Mouse (Mus musculus) cerebellum, adult 2 months (tissue): Measurements from ENCODE around the gene Ccdc13. TPM values are rescaled to one million over a fixed set of nuclear protein-coding genes. Genes with fewer than 3 reads are reported as not detected.

Experiments used
- DNase-seq, 2 experiments: peaks; one replicate each; pipeline ENCODE4 v3.0.0; 2021
- H3K27ac ChIP-seq: fragments of 200-500 bp; 2 replicates; pipeline ENCODE4 v1.5.1; 2012; ENCODE audit warnings: low read length, control low read depth, inconsistent platforms; ENCODE audit not compliant: insufficient read depth
- H3K27me3 ChIP-seq: fragments of 200-500 bp; 2 replicates; pipeline ENCODE4 v1.6.1; 2012; ENCODE audit warnings: inconsistent platforms, mild to moderate bottlenecking, low read length, moderate library complexity; ENCODE audit not compliant: control insufficient read depth, insufficient read depth
- H3K4me1 ChIP-seq: fragments of 200-500 bp; 2 replicates; pipeline ENCODE4 v1.6.1; 2011; ENCODE audit warnings: low read length; ENCODE audit not compliant: control insufficient read depth, insufficient read depth
- H3K4me3 ChIP-seq: fragments of 200-500 bp; replicated peaks from 2 replicates; pipeline ENCODE3; 2011; ENCODE audit warnings: mild to moderate bottlenecking, low read depth, low read length, control low read depth; ENCODE audit not compliant: insufficient read depth
- CTCF ChIP-seq: fragments of 200-500 bp; IDR thresholded peaks from 2 replicates; pipeline ENCODE4 v1.5.1; 2011; ENCODE audit warnings: low read depth, mild to moderate bottlenecking, control low read depth, low read length, moderate library complexity, borderline replicate concordance; ENCODE audit not compliant: insufficient read depth
- POLR2A ChIP-seq: fragments of 200-500 bp; IDR thresholded peaks from 2 replicates; pipeline ENCODE4 v1.6.1; 2011; ENCODE audit warnings: low read length, control low read depth, borderline replicate concordance; ENCODE audit not compliant: insufficient read depth
- WGBS: fragments of 180-500 bp; shearing (Covaris S2); methylation state at CpG from one replicate; pipeline ENCODE4 v1.1.7; 2018; 5-methylcytosine and 5-hydroxymethylcytosine counted together
- polyA plus RNA-seq: library from polyadenylated mRNA; depleted of rRNA; stranded (reverse); fragments of >200 nt; gene quantifications from 2 replicates; pipeline ENCODE4 v1.2.3, GENCODE M21; 2012

Ccdc13 gene
- polyA plus RNA-seq, 1 experiment: 18.5 TPM

DNA sequence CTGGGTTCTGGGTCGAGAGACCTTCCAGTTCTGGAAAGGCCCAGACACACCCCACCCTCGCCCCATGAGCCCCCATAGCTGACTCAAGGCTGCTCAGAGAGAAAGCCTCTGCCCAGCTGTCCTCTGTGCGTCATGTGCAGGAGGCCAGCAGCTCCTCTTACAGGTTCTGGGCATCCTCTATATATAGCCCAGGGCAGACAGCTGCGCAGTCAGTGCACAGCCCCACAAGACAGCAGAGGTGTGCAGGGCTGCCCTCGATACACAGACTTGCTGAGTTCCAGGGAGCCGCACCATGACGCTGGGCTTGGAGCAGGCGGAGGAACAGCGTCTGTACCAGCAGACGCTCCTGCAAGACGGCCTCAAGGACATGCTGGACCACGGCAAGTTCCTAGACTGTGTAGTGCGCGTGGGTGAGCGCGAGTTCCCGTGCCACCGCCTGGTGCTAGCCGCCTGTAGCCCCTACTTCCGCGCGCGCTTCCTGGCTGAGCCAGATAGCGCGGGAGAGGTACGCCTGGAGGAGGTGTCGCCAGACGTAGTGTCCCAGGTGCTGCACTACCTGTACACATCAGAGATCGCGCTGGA lies 61.7 kb downstream of the Ccdc13 start, which contains the start of gene Klhl40:
Gene Klhl40, plus strand, starts transcription at position 124 of the 582 bp plus-strand sequence.
- peaks cover 6% of the 10 kb centered on the region; the same call in 1 of the 2 replicates for H3K4me1 ChIP-seq
- H3K4me3 ChIP-seq: peak within 1 kb of the TSS; percentile 18
- no peak within 1 kb of the TSS for H3K27ac ChIP-seq
- WGBS: 14% methylated on average over 30 of the region's 30 CpGs
- TF ChIP-seq CTCF: no peak
- no peak for TF ChIP-seq POLR2A
- no peak for DNase-seq
- no peaks in the 10 kb centered on the region for H3K27me3 ChIP-seq

DNA sequence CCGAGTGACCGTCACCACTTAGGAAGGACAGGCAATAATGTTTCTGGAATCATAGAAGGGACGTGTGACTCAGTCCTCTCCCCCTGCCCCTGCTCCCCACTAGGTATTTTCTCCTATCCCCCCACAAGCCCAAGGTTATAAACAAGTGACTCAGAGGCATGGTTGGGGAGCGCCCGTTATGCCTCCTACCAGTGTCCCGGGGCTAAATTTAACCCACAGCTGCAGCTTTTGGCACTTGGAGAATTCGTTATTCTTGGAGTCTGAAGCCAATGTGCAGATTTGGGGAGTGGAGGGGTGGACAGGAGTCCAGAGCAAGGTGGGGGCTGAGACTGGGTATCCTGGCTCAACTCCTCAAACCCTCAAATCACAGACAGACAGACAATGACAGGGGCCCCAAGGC lies 62.8 kb downstream of the Ccdc13 start:
- H3K4me1 ChIP-seq: peaks cover 6% of the 10 kb centered on the region; the same call in 1 of the 2 replicates
- no peak overlapping the region for H3K27ac ChIP-seq

DNA sequence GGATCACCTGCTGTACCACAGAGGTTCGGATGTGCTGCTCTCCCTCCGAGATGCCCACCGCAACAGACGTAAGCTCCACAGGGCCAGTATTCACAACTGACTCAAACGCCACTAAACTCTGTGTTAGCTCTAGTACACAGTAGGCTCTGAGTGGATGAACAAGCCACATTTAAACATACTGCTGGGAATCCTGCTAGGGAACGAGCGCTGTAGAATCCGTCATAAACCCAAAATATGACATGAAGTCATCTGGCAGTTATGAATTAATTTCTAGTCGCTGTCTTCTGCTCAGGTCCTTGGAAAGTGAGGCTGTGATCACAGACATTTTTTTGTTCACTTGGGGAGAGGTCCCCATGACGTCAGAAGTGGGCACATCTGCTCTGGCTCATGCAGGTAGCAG lies 63.3 kb downstream of the Ccdc13 start:
- TF ChIP-seq CTCF (no peak), POLR2A (no peak)
- H3K4me1 ChIP-seq: peaks cover 6% of the 10 kb centered on the region; the same call in 1 of the 2 replicates
- 79% methylated on average over 10 of the region's 10 CpGs for WGBS
- no peak overlapping the region for H3K27ac ChIP-seq
- no peak overlapping the region for H3K4me3 ChIP-seq
- DNase-seq: no peak
- no peaks in the 10 kb centered on the region for H3K27me3 ChIP-seq

More for the DNA sequence above, 62.8 kb downstream of the Ccdc13 start:
- WGBS: 56% methylated on average over 7 of the region's 7 CpGs
- no peak overlapping the region for H3K4me3 ChIP-seq
- TF ChIP-seq POLR2A: no peak
- no peak for TF ChIP-seq CTCF
- DNase-seq: no peak
- H3K27me3 ChIP-seq: no peaks in the 10 kb centered on the region

DNA sequence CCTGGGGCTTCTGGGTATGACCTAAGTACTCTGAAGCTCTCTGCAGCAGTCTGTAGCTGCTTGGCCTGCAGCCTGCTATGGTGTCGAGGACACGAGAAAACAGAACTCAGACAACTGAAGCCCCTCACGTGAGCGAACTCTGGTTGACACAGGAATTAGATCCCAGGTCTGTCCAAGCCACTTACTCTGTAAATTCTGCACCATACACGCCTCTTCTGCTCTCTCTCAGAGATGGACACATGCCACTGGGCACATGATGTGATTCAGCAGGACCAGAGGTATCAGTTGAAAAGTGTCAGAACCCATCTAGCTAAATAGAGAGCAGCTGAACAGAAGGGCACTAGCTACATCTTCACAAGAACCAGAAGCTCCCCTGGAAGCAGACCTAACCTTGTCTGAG lies 66.8 kb downstream of the Ccdc13 start:
- Histone ChIP-seq H3K4me3 (no peak overlapping the region), H3K4me1 (no peaks in the 10 kb centered on the region), H3K27ac (no peak overlapping the region), H3K27me3 (no peaks in the 10 kb centered on the region)
- no peak for DNase-seq
- WGBS: 48% methylated on average over 5 of the region's 5 CpGs
- TF ChIP-seq POLR2A (no peak), CTCF (no peak)

DNA sequence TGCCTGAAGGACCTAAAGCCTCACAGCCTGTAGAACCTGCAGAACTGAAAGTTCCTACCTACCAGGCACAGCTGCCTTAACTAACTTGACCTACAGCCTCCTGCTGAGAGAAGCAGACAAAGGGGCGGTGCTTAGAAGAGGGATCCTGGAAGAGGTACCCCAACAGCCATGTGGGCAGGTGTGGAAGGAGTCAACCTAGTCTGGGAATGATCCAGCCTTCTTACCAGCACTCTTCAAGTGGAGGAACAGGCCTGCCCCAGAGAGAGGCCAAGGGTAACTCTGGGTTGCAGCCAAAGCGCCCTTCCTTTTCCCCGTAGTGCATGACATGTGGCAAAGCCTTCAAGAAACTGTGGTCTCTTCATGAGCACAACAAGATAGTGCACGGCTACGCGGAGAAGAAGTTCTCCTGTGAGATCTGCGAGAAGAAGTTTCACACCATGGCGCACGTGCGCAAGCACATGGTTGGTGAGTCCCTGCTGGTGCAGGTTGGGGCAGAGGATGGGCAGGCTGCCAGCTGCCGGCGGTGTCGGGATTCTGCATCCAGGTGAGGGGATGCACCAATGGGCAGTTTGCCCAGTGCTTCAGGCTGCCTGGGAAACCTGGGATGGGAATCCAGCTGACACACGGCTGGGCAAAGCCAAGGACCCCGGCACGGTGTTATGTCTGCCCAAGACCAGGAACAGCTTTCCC lies 74.0 kb downstream of the Ccdc13 start:
- peak in 1 of 2 experiments; percentile 27 for DNase-seq

DNA sequence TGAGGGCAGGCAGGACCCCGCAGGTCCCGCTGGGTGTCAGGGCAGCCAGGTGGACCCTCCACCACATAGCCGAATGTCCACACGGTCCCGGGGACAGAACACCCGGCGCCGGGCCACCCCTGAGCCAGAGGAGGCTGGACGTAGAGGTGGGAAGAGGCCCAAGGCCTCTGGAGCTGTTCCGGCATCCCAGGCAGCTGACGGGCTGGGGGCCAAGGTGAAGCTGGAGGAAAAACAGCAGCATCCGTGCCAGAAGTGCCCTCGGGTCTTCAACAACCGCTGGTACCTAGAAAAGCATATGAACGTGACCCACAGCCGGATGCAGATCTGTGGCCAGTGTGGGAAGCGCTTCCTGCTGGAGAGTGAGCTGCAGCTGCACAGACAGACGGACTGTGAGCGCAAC lies 75.5 kb downstream of the Ccdc13 start:
- DNase-seq: peak in 1 of 2 experiments; percentile 30
- no peak overlapping the region for H3K4me3 ChIP-seq
- peaks cover 28% of the 10 kb centered on the region for H3K4me1 ChIP-seq
- 65% methylated on average over 19 of the region's 19 CpGs for WGBS
- no peaks in the 10 kb centered on the region for H3K27me3 ChIP-seq
- no peak overlapping the region for H3K27ac ChIP-seq
- no peak for TF ChIP-seq POLR2A
- TF ChIP-seq CTCF: no peak

More for the DNA sequence above, 74.0 kb downstream of the Ccdc13 start:
- WGBS: 61% methylated on average over 16 of the region's 16 CpGs
- H3K4me1 ChIP-seq: peaks cover 27% of the 10 kb centered on the region
- H3K27ac ChIP-seq: no peak overlapping the region
- H3K27me3 ChIP-seq: no peaks in the 10 kb centered on the region
- H3K4me3 ChIP-seq: no peak overlapping the region
- TF ChIP-seq POLR2A (no peak), CTCF (no peak)

DNA sequence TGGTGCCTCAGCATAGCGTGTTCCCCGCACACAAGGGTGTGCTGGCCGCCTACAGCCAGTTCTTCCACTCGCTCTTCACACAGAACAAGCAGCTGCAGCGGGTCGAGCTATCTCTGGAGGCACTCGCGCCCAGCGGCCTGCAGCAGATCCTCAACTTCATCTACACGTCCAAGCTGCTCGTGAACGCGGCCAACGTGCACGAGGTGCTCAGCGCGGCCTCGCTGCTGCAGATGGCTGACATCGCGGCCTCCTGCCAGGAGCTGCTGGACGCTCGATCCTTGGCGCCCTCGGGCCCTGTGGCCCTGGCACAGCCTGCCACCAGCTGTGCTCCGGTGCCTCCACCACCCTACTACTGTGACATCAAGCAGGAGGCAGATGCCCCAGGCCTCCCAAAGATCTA lies 76.5 kb downstream of the Ccdc13 start:
- Histone ChIP-seq H3K27ac (no peak overlapping the region), H3K27me3 (no peaks in the 10 kb centered on the region), H3K4me1 (peaks cover 34% of the 10 kb centered on the region), H3K4me3 (no peak overlapping the region)
- 52% methylated on average over 25 of the region's 25 CpGs for whole genome bisulfite sequencing
- DNase-seq: peak in 1 of 2 experiments; percentile 33
- TF ChIP-seq CTCF (no peak), POLR2A (no peak)

DNA sequence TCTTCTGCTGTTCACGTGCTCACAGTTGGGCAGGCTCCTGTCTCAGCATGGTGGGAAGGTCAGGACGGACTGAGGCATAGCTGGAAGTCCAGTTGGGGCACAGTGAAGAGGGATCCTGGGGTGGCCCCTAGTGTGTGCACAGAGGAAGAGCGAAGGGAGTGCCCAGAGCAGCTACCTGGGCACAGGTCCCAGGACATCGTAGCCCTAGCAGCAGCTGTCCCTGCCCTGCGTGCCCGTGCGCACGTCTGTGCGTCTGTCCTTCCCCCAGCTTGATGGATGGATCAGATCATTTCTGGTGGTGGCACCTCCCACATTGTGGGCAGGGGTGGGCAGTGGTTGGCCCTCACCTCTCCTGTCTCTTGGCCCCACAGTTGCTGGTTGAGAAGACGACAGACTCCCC lies 77.0 kb downstream of the Ccdc13 start:
- TF ChIP-seq CTCF (no peak), POLR2A (no peak)
- H3K27me3 ChIP-seq: no peaks in the 10 kb centered on the region
- no peak overlapping the region for H3K27ac ChIP-seq
- no peak overlapping the region for H3K4me3 ChIP-seq
- H3K4me1 ChIP-seq: peaks cover 34% of the 10 kb centered on the region
- no peak for DNase-seq
- 83% methylated on average over 10 of the region's 10 CpGs for WGBS
